Mouse (Mus musculus): ENCODE data around the gene Otx2. TPM values are rescaled to one million over a fixed set of nuclear protein-coding genes. Genes with fewer than 3 reads are reported as not detected.

Otx2 gene
- total RNA-seq, 2 experiments from 2014 or later: not detected

Other genes starting within 250 kb of the Otx2 start
- 10 to 100 TPM; 26.8 to 31.5 TPM for gene Tmem260, start 227.7 kb downstream of the Otx2 start, total RNA-seq (2021)